Mouse (Mus musculus): ENCODE data around the gene Svop. TPM values are rescaled to one million over a fixed set of nuclear protein-coding genes. Genes with fewer than 3 reads are reported as not detected.

Svop gene
- polyA plus RNA-seq, 1 experiment, result 81.5 TPM

- no peak for TF ChIP-seq POLR2A (IDR thresholded peaks at IDR 0.05; ENCODE audit: borderline replicate concordance, extremely low read depth, insufficient read depth, insufficient read length, poor library complexity, severe bottlenecking)
- TF ChIP-seq CTCF (IDR thresholded peaks at IDR 0.05; ENCODE audit: borderline replicate concordance, extremely low read depth, insufficient read depth, insufficient read length), result no peak
- DNase-seq (ENCODE audit: low read depth), result no peak
Observed at GRCm38 (mm10) chr5:114015121-114015520, 76.2 kb downstream of the Svop start.

- TF ChIP-seq CTCF (IDR thresholded peaks at IDR 0.05; ENCODE audit: borderline replicate concordance, extremely low read depth, insufficient read depth, insufficient read length) (no peak), POLR2A (IDR thresholded peaks at IDR 0.05; ENCODE audit: borderline replicate concordance, extremely low read depth, insufficient read depth, insufficient read length, poor library complexity, severe bottlenecking) (no peak)
- no peak for DNase-seq (ENCODE audit: low read depth)
Observed at GRCm38 (mm10) chr5:114009049-114009448, 82.3 kb downstream of the Svop start.

- no peak for TF ChIP-seq POLR2A (IDR thresholded peaks at IDR 0.05; ENCODE audit: borderline replicate concordance, extremely low read depth, insufficient read depth, insufficient read length, poor library complexity, severe bottlenecking)
- no peak for TF ChIP-seq CTCF (IDR thresholded peaks at IDR 0.05; ENCODE audit: borderline replicate concordance, extremely low read depth, insufficient read depth, insufficient read length)
- DNase-seq (ENCODE audit: low read depth), result no peak
Observed at GRCm38 (mm10) chr5:114007753-114008453, 83.5 kb downstream of the Svop start.

- TF ChIP-seq CTCF (IDR thresholded peaks at IDR 0.05; ENCODE audit: borderline replicate concordance, extremely low read depth, insufficient read depth, insufficient read length) (no peak), POLR2A (IDR thresholded peaks at IDR 0.05; ENCODE audit: borderline replicate concordance, extremely low read depth, insufficient read depth, insufficient read length, poor library complexity, severe bottlenecking) (no peak)
- no peak for DNase-seq (ENCODE audit: low read depth)
Observed at GRCm38 (mm10) chr5:114006974-114007373, 84.4 kb downstream of the Svop start.

- TF ChIP-seq CTCF (IDR thresholded peaks at IDR 0.05; ENCODE audit: borderline replicate concordance, extremely low read depth, insufficient read depth, insufficient read length), result no peak
- TF ChIP-seq POLR2A (IDR thresholded peaks at IDR 0.05; ENCODE audit: borderline replicate concordance, extremely low read depth, insufficient read depth, insufficient read length, poor library complexity, severe bottlenecking), result no peak
- DNase-seq (ENCODE audit: low read depth), result no peak
Observed at GRCm38 (mm10) chr5:114005100-114005499, 86.3 kb downstream of the Svop start.

GRCm38 (mm10) chr5:114004573-114004972 is 86.8 kb downstream of the Svop start:
- TF ChIP-seq CTCF (IDR thresholded peaks at IDR 0.05; ENCODE audit: borderline replicate concordance, extremely low read depth, insufficient read depth, insufficient read length) (no peak), POLR2A (IDR thresholded peaks at IDR 0.05; ENCODE audit: borderline replicate concordance, extremely low read depth, insufficient read depth, insufficient read length, poor library complexity, severe bottlenecking) (no peak)
- no peak for DNase-seq (ENCODE audit: low read depth)

- TF ChIP-seq CTCF (IDR thresholded peaks at IDR 0.05; ENCODE audit: borderline replicate concordance, extremely low read depth, insufficient read depth, insufficient read length) (no peak), POLR2A (IDR thresholded peaks at IDR 0.05; ENCODE audit: borderline replicate concordance, extremely low read depth, insufficient read depth, insufficient read length, poor library complexity, severe bottlenecking) (no peak)
- DNase-seq (ENCODE audit: low read depth), result no peak
Observed at GRCm38 (mm10) chr5:114003542-114003941, 87.8 kb downstream of the Svop start, which contains the start of gene Dao. Dao (plus strand) TSS chr5:114003703.

- DNase-seq (ENCODE audit: low read depth), result no peak
- TF ChIP-seq POLR2A (IDR thresholded peaks at IDR 0.05; ENCODE audit: borderline replicate concordance, extremely low read depth, insufficient read depth, insufficient read length, poor library complexity, severe bottlenecking) (no peak), CTCF (IDR thresholded peaks at IDR 0.05; ENCODE audit: borderline replicate concordance, extremely low read depth, insufficient read depth, insufficient read length) (no peak)
Observed at GRCm38 (mm10) chr5:113999382-113999781, 92.0 kb downstream of the Svop start.

GRCm38 (mm10) chr5:113996458-113996857 is 94.9 kb downstream of the Svop start:
- TF ChIP-seq POLR2A (IDR thresholded peaks at IDR 0.05; ENCODE audit: borderline replicate concordance, extremely low read depth, insufficient read depth, insufficient read length, poor library complexity, severe bottlenecking) (no peak), CTCF (IDR thresholded peaks at IDR 0.05; ENCODE audit: borderline replicate concordance, extremely low read depth, insufficient read depth, insufficient read length) (no peak)
- DNase-seq (ENCODE audit: low read depth), result peak; percentile 20

- peak; percentile 95 for DNase-seq (ENCODE audit: low read depth)
- TF ChIP-seq CTCF (IDR thresholded peaks at IDR 0.05; ENCODE audit: borderline replicate concordance, extremely low read depth, insufficient read depth, insufficient read length) (no peak), POLR2A (IDR thresholded peaks at IDR 0.05; ENCODE audit: borderline replicate concordance, extremely low read depth, insufficient read depth, insufficient read length, poor library complexity, severe bottlenecking) (peak; percentile 71; the same call in 1 of the 2 replicates)
Observed at GRCm38 (mm10) chr5:113993487-113994465, 97.6 kb downstream of the Svop start, which contains the start of gene Ssh1. Ssh1 (minus strand) TSS chr5:113993894.

GRCm38 (mm10) chr5:113993031-113993486 is 98.3 kb downstream of the Svop start:
- DNase-seq (ENCODE audit: low read depth), result peak; percentile 76
- TF ChIP-seq CTCF (IDR thresholded peaks at IDR 0.05; ENCODE audit: borderline replicate concordance, extremely low read depth, insufficient read depth, insufficient read length) (no peak), POLR2A (IDR thresholded peaks at IDR 0.05; ENCODE audit: borderline replicate concordance, extremely low read depth, insufficient read depth, insufficient read length, poor library complexity, severe bottlenecking) (no peak)
